Comparison of ENCODE assay signal across 8 mouse cellular contexts in the genomic region with DNA sequence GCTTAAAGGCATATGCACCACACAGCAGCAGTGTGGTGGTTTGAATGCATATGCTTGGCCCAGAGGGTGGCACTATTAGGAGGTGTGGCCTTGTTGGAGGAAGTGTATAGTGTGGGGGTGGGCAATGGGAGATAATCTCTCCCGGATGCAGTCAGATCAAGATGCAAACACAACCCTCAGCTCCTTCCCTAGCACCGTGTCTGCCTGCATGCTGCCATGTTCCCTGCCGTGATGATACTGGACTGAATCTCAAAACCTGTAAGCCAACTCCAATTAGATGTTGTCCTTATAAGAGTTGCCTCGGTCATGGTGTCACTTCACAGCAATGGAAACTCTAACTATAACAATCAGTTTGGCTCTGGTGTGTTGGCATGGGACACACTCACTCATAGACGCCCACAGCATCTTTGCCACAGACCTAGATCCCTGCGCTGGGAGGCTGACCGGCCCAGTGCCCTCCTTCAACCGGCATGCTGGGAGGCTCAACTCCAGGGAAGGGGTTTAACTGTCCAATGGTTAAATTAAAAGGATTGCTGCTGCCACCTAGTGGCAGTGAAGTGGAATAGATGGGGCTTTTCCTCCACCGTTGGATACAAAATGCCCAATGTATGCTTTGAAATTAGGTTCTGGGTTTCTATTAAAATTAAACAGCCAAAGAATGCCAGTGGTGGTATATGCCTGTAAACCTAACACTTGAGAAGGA. TPM values are rescaled to one million over a fixed set of nuclear protein-coding genes. Genes with fewer than 3 reads are reported as not detected.
A peak's percentile ranks its signal among the peaks of the same experiment; 100 is the strongest.
DNase-seq lines count a peak whose midpoint lies in the region; ATAC-seq and TF ChIP-seq lines count a peak whose summit lies in the region.

No protein-coding gene starts in this region.

- H3K9me3 ChIP-seq in forebrain, embryonic 10.5 days: 0 out of 2 replicates have a peak, but pooled peaks cover 6% of the 10 kb centered on the region
- H3K9me3 ChIP-seq in forebrain, embryonic 13.5 days (replicated peaks): no peaks in the 10 kb centered on the region
- no peaks in the 10 kb centered on the region for H3K9me3 ChIP-seq in midbrain, embryonic 14.5 days (ENCODE audit: control insufficient read depth, low read length)

- peak; percentile 42 for DNase-seq in forebrain, embryonic 10.5 days (ENCODE audit: extremely low spot score, low spot score)
- no peak for DNase-seq in spleen, adult 2 months (ENCODE audit: low read depth in 1 of 2, low spot score in 2 of 2)
- no peak for DNase-seq in spleen, postnatal 4 days (ENCODE audit: low spot score in 2 of 2)
- peak; percentile 67 for DNase-seq in cerebellum, adult 9-11 months
- DNase-seq in kidney, postnatal 14 days: peak; percentile 36
- DNase-seq in midbrain, embryonic 14.5 days: peak; percentile 82
- DNase-seq in gastrocnemius, postnatal 14 days: no peak

- no peak overlapping the region for H3K4me2 ChIP-seq in forebrain, embryonic 13.5 days
- no peak overlapping the region for H3K4me2 ChIP-seq in midbrain, embryonic 14.5 days (ENCODE audit: low read length)

- no peaks in the 10 kb centered on the region for H3K27me3 ChIP-seq in forebrain, embryonic 10.5 days (ENCODE audit: poor library complexity, severe bottlenecking)
- H3K27me3 ChIP-seq in forebrain, embryonic 13.5 days: no peaks in the 10 kb centered on the region
- no peaks in the 10 kb centered on the region for H3K27me3 ChIP-seq in spleen, adult 2 months (ENCODE audit: control insufficient read depth, insufficient read depth, low read length)
- no peaks in the 10 kb centered on the region for H3K27me3 ChIP-seq in midbrain, embryonic 14.5 days (ENCODE audit: control insufficient read depth, insufficient read depth, low read length)

- H3K36me3 ChIP-seq in forebrain, embryonic 10.5 days (replicated peaks): no peaks in the 10 kb centered on the region
- peaks cover 28% of the 10 kb centered on the region for H3K36me3 ChIP-seq in forebrain, embryonic 13.5 days (ENCODE audit: poor library complexity, severe bottlenecking)
- peaks cover under 1% of the 10 kb centered on the region for H3K36me3 ChIP-seq in spleen, adult 2 months (ENCODE audit: control insufficient read depth, insufficient read depth, low read length)
- H3K36me3 ChIP-seq in midbrain, embryonic 14.5 days (ENCODE audit: control insufficient read depth, insufficient read depth, low read length): peaks cover 29% of the 10 kb centered on the region

- no peak overlapping the region for H3K9ac ChIP-seq in forebrain, embryonic 13.5 days
- no peak overlapping the region for H3K9ac ChIP-seq in midbrain, embryonic 14.5 days (replicated peaks; ENCODE audit: low read length)

- WGBS in forebrain, embryonic 10.5 days: 30% methylated on average over 9 of the region's 9 CpGs
- 34% methylated on average over 9 of the region's 9 CpGs for WGBS in forebrain, embryonic 13.5 days
- 17% methylated on average over 9 of the region's 9 CpGs for WGBS in spleen, adult 2 months
- WGBS in midbrain, embryonic 14.5 days: 28% methylated on average over 9 of the region's 9 CpGs

- H3K4me1 ChIP-seq in forebrain, embryonic 10.5 days: peaks cover 15% of the 10 kb centered on the region
- H3K4me1 ChIP-seq in forebrain, embryonic 13.5 days: peaks cover 10% of the 10 kb centered on the region
- no peaks in the 10 kb centered on the region for H3K4me1 ChIP-seq in spleen, adult 2 months (ENCODE audit: control insufficient read depth, insufficient read depth, insufficient read length)
- H3K4me1 ChIP-seq in midbrain, embryonic 14.5 days (ENCODE audit: control insufficient read depth, insufficient read depth, low read length): no peaks in the 10 kb centered on the region

- H3K4me3 ChIP-seq in forebrain, embryonic 10.5 days: no peak overlapping the region
- H3K4me3 ChIP-seq in forebrain, embryonic 13.5 days: no peak overlapping the region
- H3K4me3 ChIP-seq in spleen, adult 2 months (ENCODE audit: extremely low read depth, insufficient read depth, insufficient read length): no peak overlapping the region
- no peak overlapping the region for H3K4me3 ChIP-seq in midbrain, embryonic 14.5 days (replicated peaks; ENCODE audit: low read depth, low read length)

- no peak for ATAC-seq in forebrain, embryonic 13.5 days
- ATAC-seq in midbrain, embryonic 14.5 days (ENCODE audit: low FRiP score, low TSS enrichment): no peak

- intact Hi-C loops in gastrocnemius, postnatal 14 days (cut with DNase I; ENCODE audit: low total_unique reads): no loop called here

- no peak for TF ChIP-seq POLR2A in spleen, adult 2 months (IDR thresholded peaks at IDR 0.05; ENCODE audit: low read depth, low read length)

- H3K27ac ChIP-seq in forebrain, embryonic 10.5 days: no peak overlapping the region
- H3K27ac ChIP-seq in forebrain, embryonic 13.5 days: no peak overlapping the region
- no peak overlapping the region for H3K27ac ChIP-seq in spleen, adult 2 months (ENCODE audit: insufficient read depth, low read length)
- no peak overlapping the region for H3K27ac ChIP-seq in midbrain, embryonic 14.5 days (replicated peaks; ENCODE audit: low read depth, low read length)

- TF ChIP-seq CTCF in spleen, adult 2 months (IDR thresholded peaks at IDR 0.05; ENCODE audit: extremely low read depth, insufficient read depth, insufficient read length, insufficient replicate concordance): peak; percentile 36; the same call in 1 of the 2 replicates

RNA-seq across cellular contexts. Expression of gene Rabac1, which starts 2.5 kb away (rescaled TPM):
- polyA plus RNA-seq in forebrain, embryonic 10.5 days (2016; fragmentation: Nextera tagmentation; extraction: Ambion mirVana): 73.1 and 73.7 TPM in 2 replicates
- polyA plus RNA-seq in forebrain, embryonic 13.5 days (2015; fragmentation: Nextera tagmentation; extraction: Ambion mirVana): 128 and 138 TPM in 2 replicates
- polyA plus RNA-seq in spleen, adult 2 months (2012; rRNA removed): 361 and 478 TPM in 2 replicates
- 234 and 311 TPM in 2 replicates for polyA plus RNA-seq in midbrain, embryonic 14.5 days (2014; fragmentation: Nextera tagmentation; extraction: Ambion mirVana)
- 100 to 1,000 TPM; 163 to 175 TPM for total RNA-seq in gastrocnemius, postnatal 14 days (2021)

RNA-seq across cellular contexts. Expression of gene Atp1a3, which starts 30.7 kb away (rescaled TPM):
- 6.8 and 9.1 TPM in 2 replicates for polyA plus RNA-seq in forebrain, embryonic 10.5 days (2016; fragmentation: Nextera tagmentation; extraction: Ambion mirVana)
- 95.0 and 107 TPM in 2 replicates for polyA plus RNA-seq in forebrain, embryonic 13.5 days (2015; fragmentation: Nextera tagmentation; extraction: Ambion mirVana)
- polyA plus RNA-seq in spleen, adult 2 months (2012; rRNA removed): 11.2 and 16.0 TPM in 2 replicates
- 284 and 337 TPM in 2 replicates for polyA plus RNA-seq in midbrain, embryonic 14.5 days (2014; fragmentation: Nextera tagmentation; extraction: Ambion mirVana)
- total RNA-seq in gastrocnemius, postnatal 14 days (2021): under 1 TPM; 0.21 to 0.42 TPM

RNA-seq across cellular contexts. Expression of gene Gm4881, which starts 30.8 kb away (rescaled TPM):
- not detected in 2 replicates for polyA plus RNA-seq in forebrain, embryonic 10.5 days (2016; fragmentation: Nextera tagmentation; extraction: Ambion mirVana)
- 0.43 and 1.0 TPM in 2 replicates for polyA plus RNA-seq in forebrain, embryonic 13.5 days (2015; fragmentation: Nextera tagmentation; extraction: Ambion mirVana)
- polyA plus RNA-seq in spleen, adult 2 months (2012; rRNA removed): not detected in 2 replicates
- polyA plus RNA-seq in midbrain, embryonic 14.5 days (2014; fragmentation: Nextera tagmentation; extraction: Ambion mirVana): 5.0 and 6.1 TPM in 2 replicates
- total RNA-seq in gastrocnemius, postnatal 14 days (2021): not detected

Comparison
In these comparisons a context has a peak if more than half of its experiments do, and no peak if none do; other contexts are left out.
1. DNase-seq: peak in forebrain, embryonic 10.5 days (single experiment), cerebellum, adult 9-11 months (single experiment), kidney, postnatal 14 days (single experiment) and midbrain, embryonic 14.5 days (single experiment); none in spleen, adult 2 months (0 of 2), spleen, postnatal 4 days (0 of 2) and gastrocnemius, postnatal 14 days (single experiment).